Mouse (Mus musculus) midbrain, embryonic 16.5 days (tissue): ENCODE results near the gene Fam114a2. TPM values are rescaled to one million over a fixed set of nuclear protein-coding genes. Genes with fewer than 3 reads are reported as not detected.

Source experiments
- polyA plus RNA-seq: library from polyadenylated mRNA; unstranded; fragments of >200 nt; fragmentation: Nextera tagmentation; extraction: Ambion mirVana; gene quantifications from 2 replicates; pipeline ENCODE4 v1.2.1, GENCODE M21; 2015

The Fam114a2 gene
- polyA plus RNA-seq, 1 experiment from 2014 or later = 77.4 TPM

Other genes starting within 250 kb of the Fam114a2 start
- gene Mfap3, start within 50 bp of the Fam114a2 start, polyA plus RNA-seq = 63.8 and 64.3 TPM in 2 replicates
- gene Galnt10, start 126.8 kb upstream of the Fam114a2 start, polyA plus RNA-seq = 14.7 and 14.8 TPM in 2 replicates